Mouse (Mus musculus): Measurements from ENCODE around the gene Pcbp2. TPM values are rescaled to one million over a fixed set of nuclear protein-coding genes. Genes with fewer than 3 reads are reported as not detected.

Pcbp2 gene
- polyA plus RNA-seq, 1 experiment from 2014 or later: 124 TPM

GRCm38 (mm10) chr15:102470605-102471294 lies 411 bp downstream of the Pcbp2 start:
- WGBS: under 1% methylated on average over 45 of the region's 67 CpGs
- Histone ChIP-seq H3K9ac (peak overlapping the region; percentile 93), H3K4me2 (peak overlapping the region; percentile 70), H3K4me1 (replicated peaks) (peaks cover 23% of the 10 kb centered on the region), H3K4me3 (peak overlapping the region; percentile 93), H3K9me3 (no peaks in the 10 kb centered on the region), H3K27me3 (no peaks in the 10 kb centered on the region), H3K27ac (replicated peaks) (peak overlapping the region; percentile 97), H3K36me3 (peaks cover 19% of the 10 kb centered on the region)
- ATAC-seq (ENCODE audit: low FRiP score, low read depth): peak; percentile 68

GRCm38 (mm10) chr15:102471295-102471645 lies 931 bp downstream of the Pcbp2 start:
- WGBS: under 1% methylated on average over 10 of the region's 10 CpGs
- peaks cover 24% of the 10 kb centered on the region for H3K36me3 ChIP-seq
- H3K4me1 ChIP-seq (replicated peaks): peaks cover 23% of the 10 kb centered on the region
- ATAC-seq (ENCODE audit: low FRiP score, low read depth): no peak
- no peaks in the 10 kb centered on the region for H3K9me3 ChIP-seq
- H3K27me3 ChIP-seq: no peaks in the 10 kb centered on the region
- peak overlapping the region; percentile 93 for H3K9ac ChIP-seq
- peak overlapping the region; percentile 97 for H3K27ac ChIP-seq (replicated peaks)
- peak overlapping the region; percentile 93 for H3K4me3 ChIP-seq
- peak overlapping the region; percentile 70 for H3K4me2 ChIP-seq

DNA sequence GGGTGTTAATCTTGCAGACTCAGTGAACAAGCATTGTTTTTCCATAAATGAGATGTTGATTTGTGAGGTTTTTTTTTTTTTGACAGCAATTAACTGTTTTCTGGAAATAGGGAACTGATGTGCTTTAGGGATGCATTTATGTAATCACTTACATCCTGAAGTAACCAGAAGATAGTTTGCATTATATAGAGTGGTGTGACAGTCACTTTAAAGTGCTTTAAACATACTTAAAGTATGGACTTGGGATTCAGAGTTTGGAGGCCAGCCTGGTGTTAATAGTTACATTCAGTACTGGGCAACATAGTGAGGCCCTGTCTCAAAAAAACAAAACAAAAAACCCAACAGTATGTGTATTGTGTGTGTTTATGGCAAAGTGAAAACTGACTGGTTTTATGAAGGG lies 1.4 kb downstream of the Pcbp2 start:
- peak overlapping the region; percentile 93 for H3K4me3 ChIP-seq
- peak overlapping the region; percentile 93 for H3K9ac ChIP-seq
- no peak overlapping the region for H3K27ac ChIP-seq (replicated peaks)
- no peaks in the 10 kb centered on the region for H3K27me3 ChIP-seq
- no peak for ATAC-seq (ENCODE audit: low FRiP score, low read depth)
- H3K4me2 ChIP-seq: peak overlapping the region; percentile 70
- no peaks in the 10 kb centered on the region for H3K9me3 ChIP-seq
- H3K36me3 ChIP-seq: peaks cover 29% of the 10 kb centered on the region
- peaks cover 23% of the 10 kb centered on the region for H3K4me1 ChIP-seq (replicated peaks)

- no peak overlapping the region for H3K9ac ChIP-seq
- no peak for ATAC-seq (ENCODE audit: low FRiP score, low read depth)
- H3K27ac ChIP-seq (replicated peaks): no peak overlapping the region
- H3K4me1 ChIP-seq (replicated peaks): peaks cover 23% of the 10 kb centered on the region
- H3K9me3 ChIP-seq: no peaks in the 10 kb centered on the region
- peak overlapping the region; percentile 7; the same call in 1 of the 2 replicates for H3K4me2 ChIP-seq
- no peaks in the 10 kb centered on the region for H3K27me3 ChIP-seq
- peaks cover 41% of the 10 kb centered on the region for H3K36me3 ChIP-seq
- H3K4me3 ChIP-seq: no peak overlapping the region
- WGBS: 82% methylated on average over 2 of the region's 2 CpGs
Observed at GRCm38 (mm10) chr15:102473246-102473645, 2.9 kb downstream of the Pcbp2 start.

- WGBS: 89% methylated on average over 2 of the region's 2 CpGs
Observed at GRCm38 (mm10) chr15:102474520-102474919, 4.2 kb downstream of the Pcbp2 start.

GRCm38 (mm10) chr15:102483136-102483535 lies 12.8 kb downstream of the Pcbp2 start:
- no peak overlapping the region for H3K27ac ChIP-seq (replicated peaks)
- H3K4me1 ChIP-seq (replicated peaks): no peaks in the 10 kb centered on the region
- no peaks in the 10 kb centered on the region for H3K9me3 ChIP-seq
- no peak for ATAC-seq (ENCODE audit: low FRiP score, low read depth)
- peaks cover 82% of the 10 kb centered on the region for H3K36me3 ChIP-seq
- H3K27me3 ChIP-seq: no peaks in the 10 kb centered on the region
- no peak overlapping the region for H3K4me2 ChIP-seq
- H3K9ac ChIP-seq: no peak overlapping the region
- WGBS: 91% methylated on average over 3 of the region's 3 CpGs
- no peak overlapping the region for H3K4me3 ChIP-seq

More at GRCm38 (mm10) chr15:102474520-102474919, 4.2 kb downstream of the Pcbp2 start:
- H3K4me2 ChIP-seq: no peak overlapping the region
- peaks cover 52% of the 10 kb centered on the region for H3K36me3 ChIP-seq
- no peaks in the 10 kb centered on the region for H3K27me3 ChIP-seq
- H3K9ac ChIP-seq: no peak overlapping the region
- peaks cover 23% of the 10 kb centered on the region for H3K4me1 ChIP-seq (replicated peaks)
- ATAC-seq (ENCODE audit: low FRiP score, low read depth): no peak
- no peak overlapping the region for H3K4me3 ChIP-seq
- no peaks in the 10 kb centered on the region for H3K9me3 ChIP-seq
- no peak overlapping the region for H3K27ac ChIP-seq (replicated peaks)

DNA sequence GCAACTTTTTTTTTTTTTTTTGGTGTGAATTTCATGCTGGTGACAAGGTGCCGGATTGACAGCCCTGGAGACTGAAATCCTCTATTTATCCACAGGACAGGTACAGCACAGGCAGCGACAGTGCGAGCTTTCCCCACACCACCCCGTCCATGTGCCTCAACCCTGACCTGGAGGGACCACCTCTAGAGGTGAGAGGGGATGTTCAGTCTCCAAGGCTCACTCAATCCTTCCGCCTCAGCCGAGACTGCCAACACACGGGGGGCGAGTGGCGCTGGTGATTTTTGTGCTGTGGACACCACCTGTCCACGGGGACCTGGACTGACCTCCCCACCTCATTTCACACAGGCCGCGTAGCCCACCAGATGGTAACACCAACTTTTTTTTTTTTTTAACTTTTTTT lies 15.5 kb downstream of the Pcbp2 start:
- Histone ChIP-seq H3K9ac (no peak overlapping the region), H3K9me3 (no peaks in the 10 kb centered on the region), H3K36me3 (peaks cover 86% of the 10 kb centered on the region), H3K4me2 (no peak overlapping the region), H3K4me1 (replicated peaks) (no peaks in the 10 kb centered on the region), H3K27me3 (no peaks in the 10 kb centered on the region), H3K4me3 (no peak overlapping the region), H3K27ac (replicated peaks) (no peak overlapping the region)
- 91% methylated on average over 12 of the region's 12 CpGs for WGBS
- no peak for ATAC-seq (ENCODE audit: low FRiP score, low read depth)

GRCm38 (mm10) chr15:102487664-102488063 lies 17.3 kb downstream of the Pcbp2 start:
- Histone ChIP-seq H3K4me3 (no peak overlapping the region), H3K9ac (no peak overlapping the region), H3K4me2 (no peak overlapping the region), H3K27ac (replicated peaks) (no peak overlapping the region), H3K27me3 (no peaks in the 10 kb centered on the region), H3K4me1 (replicated peaks) (no peaks in the 10 kb centered on the region), H3K36me3 (peaks cover 82% of the 10 kb centered on the region), H3K9me3 (no peaks in the 10 kb centered on the region)
- ATAC-seq (ENCODE audit: low FRiP score, low read depth): no peak
- WGBS: 76% methylated on average over 1 of the region's 1 CpGs

DNA sequence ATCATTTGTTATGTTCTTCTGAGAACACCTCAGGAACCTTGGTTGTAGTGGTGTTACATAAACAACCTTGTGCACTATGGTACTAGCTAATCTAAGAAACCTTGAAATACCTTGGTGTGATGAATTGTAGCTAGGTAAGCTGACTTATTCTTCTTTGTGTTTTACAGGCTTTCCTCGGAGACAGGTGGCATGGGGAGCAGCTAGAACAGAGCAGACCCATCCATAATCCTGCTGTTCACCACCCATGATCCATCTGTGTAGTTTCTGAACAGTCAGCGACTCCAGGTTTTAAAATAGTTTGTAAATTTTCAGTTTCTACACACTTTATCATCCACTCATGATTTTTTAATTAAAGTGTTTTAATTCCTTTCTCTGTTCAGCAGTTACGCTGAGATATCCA lies 28.0 kb downstream of the Pcbp2 start:
- H3K4me1 ChIP-seq (replicated peaks): no peaks in the 10 kb centered on the region
- H3K9ac ChIP-seq: no peak overlapping the region
- no peak overlapping the region for H3K27ac ChIP-seq (replicated peaks)
- no peak overlapping the region for H3K4me2 ChIP-seq
- peaks cover 84% of the 10 kb centered on the region for H3K36me3 ChIP-seq
- H3K9me3 ChIP-seq: no peaks in the 10 kb centered on the region
- no peak overlapping the region for H3K4me3 ChIP-seq
- WGBS: 87% methylated on average over 3 of the region's 3 CpGs
- H3K27me3 ChIP-seq: no peaks in the 10 kb centered on the region
- no peak for ATAC-seq (ENCODE audit: low FRiP score, low read depth)

DNA sequence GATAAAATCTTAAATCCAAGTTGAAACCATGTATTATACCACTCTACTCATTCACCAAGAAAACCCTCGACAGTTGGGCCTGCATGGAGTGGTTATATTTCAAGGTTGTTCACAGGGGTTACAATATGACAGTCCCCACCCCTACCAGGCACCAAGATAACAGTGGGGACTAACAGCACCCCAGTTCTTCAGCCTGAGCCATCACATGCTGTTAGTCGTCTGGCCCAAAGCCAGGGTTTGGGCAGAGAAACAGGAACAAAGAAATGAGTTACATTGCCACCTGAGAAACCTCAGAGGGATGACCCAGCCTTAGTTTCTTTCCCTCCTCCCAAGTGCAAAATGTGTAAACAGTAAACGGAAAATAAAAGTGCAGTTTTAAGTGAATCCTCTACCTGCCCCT lies 29.0 kb downstream of the Pcbp2 start:
- Histone ChIP-seq H3K36me3 (peaks cover 84% of the 10 kb centered on the region), H3K27me3 (no peaks in the 10 kb centered on the region), H3K9me3 (no peaks in the 10 kb centered on the region), H3K9ac (no peak overlapping the region), H3K27ac (replicated peaks) (no peak overlapping the region), H3K4me1 (replicated peaks) (no peaks in the 10 kb centered on the region), H3K4me2 (no peak overlapping the region), H3K4me3 (no peak overlapping the region)
- WGBS: 79% methylated on average over 3 of the region's 3 CpGs
- ATAC-seq (ENCODE audit: low FRiP score, low read depth): no peak

- H3K9ac ChIP-seq: no peak overlapping the region
- no peaks in the 10 kb centered on the region for H3K27me3 ChIP-seq
- WGBS: 88% methylated on average over 6 of the region's 6 CpGs
- H3K27ac ChIP-seq (replicated peaks): no peak overlapping the region
- ATAC-seq (ENCODE audit: low FRiP score, low read depth): no peak
- no peaks in the 10 kb centered on the region for H3K9me3 ChIP-seq
- H3K4me1 ChIP-seq (replicated peaks): no peaks in the 10 kb centered on the region
- H3K4me3 ChIP-seq: no peak overlapping the region
- no peak overlapping the region for H3K4me2 ChIP-seq
- H3K36me3 ChIP-seq: peaks cover 85% of the 10 kb centered on the region
Observed at GRCm38 (mm10) chr15:102499851-102500250, 29.5 kb downstream of the Pcbp2 start.

- Histone ChIP-seq H3K27ac (replicated peaks) (no peak overlapping the region), H3K4me1 (replicated peaks) (no peaks in the 10 kb centered on the region), H3K4me2 (no peak overlapping the region), H3K27me3 (no peaks in the 10 kb centered on the region), H3K4me3 (no peak overlapping the region), H3K36me3 (peaks cover 86% of the 10 kb centered on the region), H3K9me3 (no peaks in the 10 kb centered on the region), H3K9ac (no peak overlapping the region)
- 87% methylated on average over 5 of the region's 5 CpGs for WGBS
- ATAC-seq (ENCODE audit: low FRiP score, low read depth): no peak
Observed at GRCm38 (mm10) chr15:102500479-102500878, 30.1 kb downstream of the Pcbp2 start.

All from hindbrain, embryonic 15.5 days (tissue).